Comparison of ENCODE assay signal across 15 mouse cellular contexts in genomic region chr2:167122737-167123136, GRCm38 (mm10).
"Had no signal": no experiment of that assay in that cellular context is flagged by ENCODE, and none has a peak within 500 bp of the region (broad histone marks: within the 10 kb centered on the region; RNA-seq: fewer than 3 reads in every experiment).

No protein-coding gene starts in this region.

- H3K27me3 ChIP-seq: limb, embryonic 12.5 days; limb, embryonic 15.5 days; midbrain, embryonic 12.5 days; midbrain, embryonic 15.5 days; neural tube, embryonic 12.5 days had no signal

- H3K36me3 ChIP-seq: limb, embryonic 12.5 days; limb, embryonic 15.5 days; midbrain, embryonic 12.5 days; midbrain, embryonic 15.5 days; neural tube, embryonic 12.5 days had no signal

- H3K27ac ChIP-seq: limb, embryonic 12.5 days; limb, embryonic 15.5 days; liver, embryonic 14.5 days; macrophage; midbrain, embryonic 12.5 days; neural tube, embryonic 12.5 days had no signal

- ATAC-seq: inflammation-experienced regulatory T-cells, adult 6 months; intestine, embryonic 16.5 days; liver, postnatal 0 days; midbrain, embryonic 15.5 days had no signal

- H3K4me2 ChIP-seq: limb, embryonic 12.5 days; limb, embryonic 15.5 days; liver, embryonic 11.5 days; midbrain, embryonic 12.5 days; midbrain, embryonic 15.5 days; neural tube, embryonic 12.5 days had no signal

- DNase-seq: kidney, adult 8-10 months; left cerebral cortex, postnatal 4 days; liver, postnatal 0 days; thymus, adult 18-20 months; thymus, postnatal 4 days had no signal

- H3K4me3 ChIP-seq: limb, embryonic 12.5 days; limb, embryonic 15.5 days; midbrain, embryonic 12.5 days; midbrain, embryonic 15.5 days; neural tube, embryonic 12.5 days had no signal

- H3K9ac ChIP-seq: limb, embryonic 12.5 days; limb, embryonic 15.5 days; liver, embryonic 14.5 days; liver, postnatal 0 days; midbrain, embryonic 12.5 days; neural tube, embryonic 12.5 days had no signal

- H3K9me3 ChIP-seq: limb, embryonic 12.5 days; limb, embryonic 15.5 days; midbrain, embryonic 12.5 days; midbrain, embryonic 15.5 days; neural tube, embryonic 12.5 days had no signal
